Mouse (Mus musculus): ENCODE results near the gene B4galt5. TPM values are rescaled to one million over a fixed set of nuclear protein-coding genes. Genes with fewer than 3 reads are reported as not detected.

The B4galt5 gene
- total RNA-seq, 1 experiment, result 40.5 TPM

GRCm38 (mm10) chr2:167328340-167328739 is 20.6 kb downstream of the B4galt5 start:
- no peak for DNase-seq (ENCODE audit: low read depth, low spot score)
- in situ Hi-C loops (cut with MboI; ENCODE audit: low sequenced_read_pairs in 2 of 2, unreplicated experiment in 2 of 2), result no loop called here
- no peaks in the 10 kb centered on the region for H3K36me3 ChIP-seq (ENCODE audit: control insufficient read depth, insufficient read depth, low read length, poor library complexity, severe bottlenecking)
- H3K9ac ChIP-seq (ENCODE audit: insufficient read depth, low read depth, low read length, poor library complexity, severe bottlenecking), result no peak overlapping the region
- no peak overlapping the region for H3K4me3 ChIP-seq (ENCODE audit: insufficient read depth in 1 of 2, low read depth in 1 of 2, low read length in 2 of 2, poor library complexity in 1 of 2, severe bottlenecking in 1 of 2)
- H3K9me3 ChIP-seq (ENCODE audit: control insufficient read depth, insufficient read depth, low read depth, low read length), result no peaks in the 10 kb centered on the region
- H3K27ac ChIP-seq (ENCODE audit: insufficient read depth, low read depth, low read length, poor library complexity, severe bottlenecking), result no peak overlapping the region
- TF ChIP-seq ZNF384 (IDR thresholded peaks at IDR 0.05; ENCODE audit: low read depth, low read length), result no peak
- no peak for TF ChIP-seq CHD2 (IDR thresholded peaks at IDR 0.05; ENCODE audit: low read depth, low read length)
- TF ChIP-seq MAFK (IDR thresholded peaks at IDR 0.05; ENCODE audit: insufficient read depth, low read depth, low read length), result no peak
- no peak for TF ChIP-seq ZC3H11A (IDR thresholded peaks at IDR 0.05; ENCODE audit: borderline replicate concordance, low read depth, low read length)
- no peak for TF ChIP-seq HCFC1 (IDR thresholded peaks at IDR 0.05; ENCODE audit: borderline replicate concordance, insufficient read depth, low read length)
- H3K4me1 ChIP-seq (ENCODE audit: control insufficient read depth in 2 of 2, insufficient read depth in 2 of 2, low read length in 2 of 2, poor library complexity in 1 of 2), result peaks cover 4 to 29% of the 10 kb centered on the region in 2 experiments; a peak in 2 of 4 replicates

DNA sequence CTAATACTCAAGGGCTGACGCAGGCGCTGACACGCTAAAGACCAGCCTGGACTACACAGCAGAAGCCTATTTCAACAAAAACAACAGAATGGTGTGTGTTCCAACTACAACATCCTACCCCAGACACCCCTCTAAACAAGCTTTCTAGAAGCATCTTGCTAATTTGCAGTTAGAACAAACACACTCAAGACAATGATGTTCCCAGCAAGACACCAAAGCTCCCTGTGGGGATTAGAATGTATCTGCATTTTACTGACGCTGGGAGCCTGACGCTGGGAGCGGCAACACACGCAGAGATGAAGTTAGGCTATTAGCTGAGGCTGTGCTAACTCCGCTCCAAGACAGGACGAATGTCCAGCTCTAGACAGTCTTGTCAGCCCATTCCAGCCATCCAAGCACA is 22.4 kb downstream of the B4galt5 start:
- TF ChIP-seq HCFC1 (IDR thresholded peaks at IDR 0.05; ENCODE audit: borderline replicate concordance, insufficient read depth, low read length) (no peak), MAFK (IDR thresholded peaks at IDR 0.05; ENCODE audit: insufficient read depth, low read depth, low read length) (no peak), ZC3H11A (IDR thresholded peaks at IDR 0.05; ENCODE audit: borderline replicate concordance, low read depth, low read length) (no peak), ZNF384 (IDR thresholded peaks at IDR 0.05; ENCODE audit: low read depth, low read length) (no peak), CHD2 (IDR thresholded peaks at IDR 0.05; ENCODE audit: low read depth, low read length) (no peak)
- in situ Hi-C loops (cut with MboI; ENCODE audit: low sequenced_read_pairs in 2 of 2, unreplicated experiment in 2 of 2), result no loop called here
- Histone ChIP-seq H3K27ac (ENCODE audit: insufficient read depth, low read depth, low read length, poor library complexity, severe bottlenecking) (no peak overlapping the region), H3K4me3 (ENCODE audit: insufficient read depth in 1 of 2, low read depth in 1 of 2, low read length in 2 of 2, poor library complexity in 1 of 2, severe bottlenecking in 1 of 2) (no peak overlapping the region), H3K9me3 (ENCODE audit: control insufficient read depth, insufficient read depth, low read depth, low read length) (no peaks in the 10 kb centered on the region), H3K4me1 (ENCODE audit: control insufficient read depth in 2 of 2, insufficient read depth in 2 of 2, low read length in 2 of 2, poor library complexity in 1 of 2) (peaks cover 2 to 29% of the 10 kb centered on the region in 2 experiments; a peak in 2 of 4 replicates), H3K9ac (ENCODE audit: insufficient read depth, low read depth, low read length, poor library complexity, severe bottlenecking) (no peak overlapping the region), H3K36me3 (ENCODE audit: control insufficient read depth, insufficient read depth, low read length, poor library complexity, severe bottlenecking) (no peaks in the 10 kb centered on the region)
- DNase-seq (ENCODE audit: low read depth, low spot score), result no peak

- DNase-seq (ENCODE audit: low read depth, low spot score), result no peak
- Histone ChIP-seq H3K9me3 (ENCODE audit: control insufficient read depth, insufficient read depth, low read depth, low read length) (no peaks in the 10 kb centered on the region), H3K9ac (ENCODE audit: insufficient read depth, low read depth, low read length, poor library complexity, severe bottlenecking) (no peak overlapping the region; the same call in 1 of the 2 replicates), H3K36me3 (ENCODE audit: control insufficient read depth, insufficient read depth, low read length, poor library complexity, severe bottlenecking) (peaks cover 2% of the 10 kb centered on the region; the same call in 1 of the 2 replicates), H3K27ac (ENCODE audit: insufficient read depth, low read depth, low read length, poor library complexity, severe bottlenecking) (no peak overlapping the region), H3K4me3 (ENCODE audit: insufficient read depth in 1 of 2, low read depth in 1 of 2, low read length in 2 of 2, poor library complexity in 1 of 2, severe bottlenecking in 1 of 2) (no peak overlapping the region), H3K4me1 (ENCODE audit: control insufficient read depth in 2 of 2, insufficient read depth in 2 of 2, low read length in 2 of 2, poor library complexity in 1 of 2) (peaks cover 2 to 30% of the 10 kb centered on the region in 2 experiments; a peak in 2 of 4 replicates)
- in situ Hi-C loops (cut with MboI; ENCODE audit: low sequenced_read_pairs in 2 of 2, unreplicated experiment in 2 of 2), result no loop called here
- TF ChIP-seq ZC3H11A (IDR thresholded peaks at IDR 0.05; ENCODE audit: borderline replicate concordance, low read depth, low read length), result no peak
- TF ChIP-seq CHD2 (IDR thresholded peaks at IDR 0.05; ENCODE audit: low read depth, low read length), result no peak
- no peak for TF ChIP-seq ZNF384 (IDR thresholded peaks at IDR 0.05; ENCODE audit: low read depth, low read length)
- TF ChIP-seq MAFK (IDR thresholded peaks at IDR 0.05; ENCODE audit: insufficient read depth, low read depth, low read length), result no peak
- TF ChIP-seq HCFC1 (IDR thresholded peaks at IDR 0.05; ENCODE audit: borderline replicate concordance, insufficient read depth, low read length), result no peak
Measured at GRCm38 (mm10) chr2:167324151-167324930, 24.6 kb downstream of the B4galt5 start.

DNA sequence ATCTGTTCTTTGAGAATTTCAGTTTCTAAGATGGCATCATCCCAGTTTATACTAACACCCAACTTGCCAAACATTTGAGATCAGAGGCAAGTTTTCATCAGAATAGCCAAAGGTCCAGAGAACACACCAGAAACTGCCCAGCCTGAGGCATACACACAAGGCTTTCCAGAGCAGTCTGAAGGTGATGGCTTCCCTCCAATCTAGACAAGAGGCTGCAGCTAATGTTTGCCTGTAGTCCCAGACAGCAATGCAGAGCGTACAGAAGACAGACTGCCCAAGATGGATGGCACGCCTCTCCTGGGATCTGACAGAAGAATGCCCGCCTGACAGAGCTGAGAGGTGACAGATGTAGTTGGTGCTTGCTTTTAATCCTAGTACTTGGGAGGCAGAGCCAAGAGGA is 25.9 kb downstream of the B4galt5 start:
- TF ChIP-seq ZNF384 (IDR thresholded peaks at IDR 0.05; ENCODE audit: low read depth, low read length) (no peak), CHD2 (IDR thresholded peaks at IDR 0.05; ENCODE audit: low read depth, low read length) (no peak), HCFC1 (IDR thresholded peaks at IDR 0.05; ENCODE audit: borderline replicate concordance, insufficient read depth, low read length) (no peak), ZC3H11A (IDR thresholded peaks at IDR 0.05; ENCODE audit: borderline replicate concordance, low read depth, low read length) (no peak), MAFK (IDR thresholded peaks at IDR 0.05; ENCODE audit: insufficient read depth, low read depth, low read length) (no peak)
- no peak overlapping the region for H3K27ac ChIP-seq (ENCODE audit: insufficient read depth, low read depth, low read length, poor library complexity, severe bottlenecking)
- peaks cover 2% of the 10 kb centered on the region; the same call in 1 of the 2 replicates for H3K36me3 ChIP-seq (ENCODE audit: control insufficient read depth, insufficient read depth, low read length, poor library complexity, severe bottlenecking)
- no peak overlapping the region for H3K4me3 ChIP-seq (ENCODE audit: insufficient read depth in 1 of 2, low read depth in 1 of 2, low read length in 2 of 2, poor library complexity in 1 of 2, severe bottlenecking in 1 of 2)
- H3K4me1 ChIP-seq (ENCODE audit: control insufficient read depth in 2 of 2, insufficient read depth in 2 of 2, low read length in 2 of 2, poor library complexity in 1 of 2), result peaks cover 2 to 28% of the 10 kb centered on the region in 2 experiments; a peak in 2 of 4 replicates
- in situ Hi-C loops (cut with MboI; ENCODE audit: low sequenced_read_pairs in 2 of 2, unreplicated experiment in 2 of 2), result no loop called here
- H3K9ac ChIP-seq (ENCODE audit: insufficient read depth, low read depth, low read length, poor library complexity, severe bottlenecking), result no peak overlapping the region
- DNase-seq (ENCODE audit: low read depth, low spot score), result no peak
- no peaks in the 10 kb centered on the region for H3K9me3 ChIP-seq (ENCODE audit: control insufficient read depth, insufficient read depth, low read depth, low read length)
